Mouse (Mus musculus): ENCODE data around the gene Auh.

The Auh gene

GRCm38 (mm10) chr13:52800687-52801341 is 128.7 kb downstream of the Auh start:
- DNase-seq (ENCODE audit: inconsistent ontology term), result no peak

GRCm38 (mm10) chr13:52800091-52800490 is 129.4 kb downstream of the Auh start:
- no peak for DNase-seq (ENCODE audit: inconsistent ontology term)

- no peak for DNase-seq (ENCODE audit: inconsistent ontology term)
These were observed 135.2 kb downstream of the Auh start for GRCm38 (mm10) chr13:52794232-52794631.

- no peak for DNase-seq (ENCODE audit: inconsistent ontology term)
These were observed 136.0 kb downstream of the Auh start for GRCm38 (mm10) chr13:52793434-52793989.

- DNase-seq (ENCODE audit: inconsistent ontology term), result no peak
These were observed 137.1 kb downstream of the Auh start for GRCm38 (mm10) chr13:52792242-52792844.

- DNase-seq (ENCODE audit: inconsistent ontology term), result no peak
These were observed 138.6 kb downstream of the Auh start for GRCm38 (mm10) chr13:52790894-52791293.

All from Muller cell, postnatal 12 days (primary cell).